Mouse (Mus musculus): ENCODE results near the gene AF366264.
"Not testable (repeated sequence)": the region's sequence is repeated elsewhere in the genome, so short reads cannot be mapped to it uniquely, and the experiment has no call there.

AF366264 gene

DNA sequence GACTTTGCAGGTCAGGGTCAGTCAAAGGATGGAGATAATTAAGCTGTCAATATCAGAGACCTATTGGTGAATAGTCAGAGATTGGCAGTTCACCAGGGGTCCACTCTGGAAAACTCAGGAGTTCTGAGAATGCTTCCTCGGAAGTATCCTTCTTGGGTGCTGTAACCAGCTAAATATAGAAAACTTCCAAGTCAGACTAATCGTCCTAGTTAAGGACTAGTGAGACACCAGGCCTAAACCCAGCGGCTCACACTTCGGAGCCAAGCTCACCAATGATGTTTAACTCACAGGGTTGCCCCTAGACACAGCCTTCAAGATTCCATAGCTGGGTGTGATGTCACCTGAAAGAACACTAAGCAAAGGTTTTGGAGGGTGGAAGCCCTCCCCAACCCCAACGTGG lies at the start of gene AF366264:
Gene AF366264 (minus strand): TSS at position 101 of the 400 bp plus-strand sequence.
- not testable (repeated sequence) for DNase-seq

DNA sequence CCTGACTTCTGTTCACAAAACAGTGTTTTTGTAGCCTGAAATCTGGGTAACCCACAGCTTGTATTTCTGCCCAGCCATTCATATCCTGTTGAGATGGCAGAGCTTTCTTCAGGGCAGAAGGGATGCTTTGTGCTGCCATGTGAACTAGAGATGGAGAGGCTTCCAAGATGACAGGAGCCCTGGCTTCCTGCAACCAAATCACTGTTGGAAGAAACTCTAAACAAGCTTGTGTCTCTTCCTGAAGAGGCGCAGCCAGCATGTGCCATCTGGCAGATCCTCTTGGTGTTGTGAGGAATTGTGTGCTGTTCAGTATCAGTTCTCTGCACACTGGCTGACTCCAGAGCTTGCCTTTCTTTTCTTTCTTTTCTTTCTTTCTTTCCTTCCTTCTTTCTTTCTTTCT lies 5.1 kb upstream of the AF366264 start:
- DNase-seq, result not testable (repeated sequence)

DNA sequence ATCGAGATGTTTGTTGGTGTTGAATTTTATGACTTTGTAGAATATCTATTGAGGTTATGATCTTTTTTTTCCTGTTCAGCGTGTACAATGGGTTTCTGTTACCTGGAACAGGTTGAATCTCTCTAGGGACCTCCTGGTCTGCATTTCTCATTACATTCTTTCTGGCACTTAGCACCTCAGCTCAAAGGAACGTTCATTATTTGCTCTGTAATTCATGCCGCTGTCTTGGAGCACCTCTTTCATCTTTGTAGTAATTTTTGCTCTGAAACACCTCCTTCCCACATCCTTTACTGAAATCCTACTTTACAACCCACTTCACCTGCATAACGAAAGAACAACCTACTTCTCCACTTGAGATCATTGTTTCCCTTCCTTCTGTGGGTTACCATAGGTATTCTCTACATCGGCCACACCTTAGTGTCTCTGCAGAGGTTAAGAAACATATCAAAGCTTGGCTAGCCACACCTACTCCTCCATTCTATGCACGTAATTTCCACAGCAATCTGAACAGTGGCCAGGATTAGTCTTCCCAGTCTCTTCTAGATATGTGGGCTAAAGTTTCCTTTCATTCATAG lies 9.5 kb downstream of the AF366264 start:
- DNase-seq, result no peak

DNA sequence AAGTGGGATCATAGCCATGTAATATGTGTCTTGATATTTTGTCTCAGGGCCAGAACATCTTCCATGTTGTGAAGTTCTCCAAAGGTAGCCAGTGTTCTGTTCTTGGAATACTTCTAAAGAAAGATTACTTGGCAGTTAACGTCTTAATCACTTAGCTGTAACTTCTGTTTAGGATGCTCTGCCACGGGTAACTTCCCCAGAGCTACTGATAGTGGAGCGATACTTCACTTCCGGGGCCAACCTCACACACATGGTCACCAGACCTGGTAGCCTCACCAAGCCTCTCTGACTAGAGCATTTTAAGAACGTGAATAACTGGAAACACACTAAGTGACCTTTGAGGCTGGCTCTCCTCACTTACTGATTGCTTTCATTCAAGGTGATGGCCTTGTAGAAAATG lies 38.6 kb downstream of the AF366264 start:
- DNase-seq, result no peak

DNA sequence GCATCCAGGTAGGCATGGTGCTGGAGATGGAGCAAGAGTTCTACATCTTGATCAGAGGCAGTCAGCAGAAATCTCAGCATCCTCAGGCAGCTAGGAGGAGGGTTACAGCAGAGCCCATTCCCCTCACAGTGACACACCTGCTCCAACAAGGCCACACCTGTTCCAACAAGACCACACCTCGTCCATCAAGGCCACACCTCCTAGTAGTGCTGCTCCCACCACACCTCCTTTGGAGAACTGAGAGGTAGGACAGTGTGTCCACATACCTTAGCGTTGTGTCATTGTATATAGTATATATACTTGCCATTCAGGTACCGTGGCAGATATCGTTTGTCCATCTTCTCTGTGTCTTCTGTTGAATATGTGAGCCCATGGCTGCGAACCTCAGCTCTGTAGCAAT lies 40.5 kb downstream of the AF366264 start:
- no peak for DNase-seq

DNA sequence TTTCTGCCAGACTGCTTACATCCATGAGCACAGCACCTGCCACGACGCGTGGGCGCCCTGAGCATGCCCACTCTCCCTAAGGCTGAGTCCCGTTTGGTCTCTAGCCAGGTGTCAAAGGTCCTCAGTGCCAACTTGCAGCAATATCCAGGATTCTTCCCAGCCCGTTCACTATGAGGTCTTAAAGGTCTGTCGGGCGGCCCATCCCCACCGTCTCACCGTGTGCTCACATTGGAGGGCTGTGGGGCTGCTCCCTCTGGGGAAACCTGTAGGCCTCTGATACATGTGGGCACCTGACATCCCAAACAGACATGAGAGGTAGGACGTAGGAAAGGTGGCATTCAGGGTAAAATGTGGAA lies 44.5 kb downstream of the AF366264 start:
- peak in 1 of 2 experiments; percentile 8 for DNase-seq

DNA sequence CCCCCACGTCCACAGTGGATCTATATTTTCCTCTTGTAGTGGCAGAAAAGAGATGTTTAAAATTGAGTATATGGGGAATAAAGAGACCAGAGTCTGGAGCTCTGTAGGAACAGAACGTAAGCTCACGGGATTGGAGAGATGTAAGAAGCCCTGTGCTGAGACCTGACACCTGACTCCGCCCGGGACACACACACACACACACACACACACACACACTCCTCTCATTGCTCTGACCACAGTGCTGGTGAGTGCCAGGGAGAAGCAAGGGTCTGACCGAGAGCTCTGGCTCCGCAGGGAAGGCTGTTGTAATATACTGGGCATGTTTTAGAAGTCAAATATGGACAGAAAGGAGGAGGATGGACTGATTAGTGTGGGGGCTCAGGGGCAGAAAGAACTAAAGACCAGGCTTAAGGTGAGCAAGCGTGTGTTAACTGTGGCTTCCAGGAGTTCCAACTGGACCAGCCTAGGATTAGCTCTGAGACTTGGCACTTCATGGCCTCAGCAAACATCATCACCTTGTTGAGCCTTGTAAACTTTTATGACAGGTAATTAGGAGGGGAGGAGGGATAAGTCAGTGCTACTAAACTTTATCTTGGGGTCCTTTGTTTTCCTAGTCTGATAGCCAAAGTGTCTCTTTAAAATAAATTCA lies 45.0 kb downstream of the AF366264 start:
- DNase-seq, result no peak

DNA sequence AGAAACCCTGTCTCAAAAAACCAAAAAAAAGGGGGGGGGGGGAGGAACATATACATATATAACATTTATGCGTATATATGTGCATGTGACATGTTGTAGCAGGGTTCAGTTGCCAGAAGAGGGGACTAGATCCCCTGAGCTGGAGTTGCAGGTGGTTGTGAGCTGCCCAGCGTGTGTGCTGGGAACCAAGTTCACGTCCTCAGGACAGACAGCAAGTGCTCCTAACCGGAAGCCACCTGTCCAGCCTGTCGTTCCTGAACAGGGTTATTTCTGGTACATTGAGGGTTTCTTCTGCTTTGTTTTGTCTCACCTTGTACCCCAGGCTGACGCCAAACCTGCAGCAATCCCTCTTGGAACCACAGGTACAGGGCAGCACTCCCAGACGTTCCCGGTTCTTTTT lies 48.6 kb downstream of the AF366264 start:
- no peak for DNase-seq

DNA sequence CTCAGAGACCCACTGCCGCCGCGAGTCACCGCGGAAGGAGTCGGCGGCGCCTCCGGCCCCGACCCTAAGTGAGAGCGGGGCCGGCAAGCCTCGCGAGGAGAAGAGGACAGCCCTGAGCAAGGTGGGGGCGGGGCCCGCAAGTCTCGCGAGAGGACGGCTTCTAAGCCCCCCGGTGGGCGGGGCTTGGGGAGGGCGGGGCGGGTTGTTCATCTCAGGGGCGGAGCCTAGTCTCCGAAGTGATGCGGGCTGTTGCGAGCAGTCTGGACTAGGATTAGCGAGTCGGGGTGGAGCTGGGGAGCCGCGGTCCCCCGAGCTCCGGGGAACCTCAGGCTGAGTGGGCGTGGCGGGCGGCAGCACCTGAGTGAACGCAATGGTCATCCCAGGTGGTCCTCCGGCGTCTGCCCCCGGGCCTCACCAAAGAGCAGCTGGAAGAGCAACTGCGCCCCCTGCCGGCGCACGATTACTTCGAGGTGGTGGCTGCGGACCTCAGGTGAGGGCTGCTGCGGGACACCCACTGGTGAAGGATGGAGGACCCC lies 52.4 kb downstream of the AF366264 start:
- peak; percentile 98 to 100 for DNase-seq

DNA sequence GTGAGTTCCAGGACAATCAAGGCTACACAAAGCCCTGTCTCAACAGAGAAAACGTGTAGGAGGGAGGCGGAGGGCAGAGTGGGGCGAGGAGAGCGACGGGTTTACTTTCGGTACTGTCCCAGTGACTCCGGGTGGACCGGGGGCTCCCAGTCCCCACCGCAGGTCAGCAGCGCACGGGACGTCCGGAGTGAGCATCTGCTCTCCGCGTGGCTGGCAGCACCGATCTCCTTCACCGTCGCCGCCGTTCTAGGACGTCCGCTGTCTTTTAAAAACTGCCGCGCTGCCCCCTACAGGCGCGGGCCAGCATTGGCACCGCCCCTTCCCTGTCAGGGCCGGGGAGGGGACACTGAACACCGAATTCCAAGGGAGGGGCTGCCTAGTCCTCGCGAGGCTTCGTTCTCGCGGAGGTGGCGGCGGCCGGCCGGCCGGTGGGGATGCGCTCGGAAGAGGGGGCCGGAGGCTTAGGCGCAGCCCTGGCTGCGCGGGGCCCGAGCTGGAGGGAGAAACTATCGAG lies 52.9 kb downstream of the AF366264 start, which contains the start of gene Upf3a:
Gene Upf3a (plus strand): TSS at position 366 of the 514 bp plus-strand sequence.
- DNase-seq, result peak; percentile 92 to 96

Data from kidney, postnatal 25 days (tissue).